Mouse (Mus musculus) lung, postnatal 0 days (tissue): ENCODE data around the gene Ubr4. TPM values are rescaled to one million over a fixed set of nuclear protein-coding genes. Genes with fewer than 3 reads are reported as not detected.
A peak's percentile ranks its signal among the peaks of the same experiment; 100 is the strongest.

Experiments
- ATAC-seq: fragments of 200-750 bp; cut with Nextera tagmentation; 2 replicates; pipeline ENCODE4 v1.8.0; 2017; ENCODE audit warnings: moderate library complexity
- DNase-seq: peaks from one replicate; pipeline ENCODE4 v3.0.0-alpha.2; 2016; ENCODE audit warnings: low spot score
- H3K27ac ChIP-seq: fragments of 300-500 bp; sonication (generic); 2 replicates; pipeline ENCODE4 v1.5.1; 2014; ENCODE audit warnings: antibody characterized with exemption, mild to moderate bottlenecking, low read length, mixed read lengths
- H3K27me3 ChIP-seq: fragments of 300-500 bp; sonication (generic); replicated peaks from 2 replicates; pipeline ENCODE4 v1.6.1; 2014; ENCODE audit warnings: low read length, mixed read lengths; ENCODE audit not compliant: insufficient read depth
- H3K36me3 ChIP-seq: fragments of 300-500 bp; sonication (generic); 2 replicates; pipeline ENCODE4 v1.6.1; 2014; ENCODE audit warnings: low read length, mixed read lengths; ENCODE audit not compliant: insufficient read depth
- H3K4me1 ChIP-seq: fragments of 300-500 bp; sonication (generic); 2 replicates; pipeline ENCODE4 v1.6.1; 2014; ENCODE audit warnings: antibody characterized with exemption, low read depth, low read length, mixed read lengths; ENCODE audit not compliant: insufficient read depth
- H3K4me2 ChIP-seq: fragments of 300-500 bp; sonication (generic); replicated peaks from 2 replicates; pipeline ENCODE4 v1.6.1; 2014; ENCODE audit warnings: low read depth, mild to moderate bottlenecking, low read length, moderate library complexity, mixed read lengths
- H3K4me3 ChIP-seq: fragments of 300-500 bp; sonication (generic); 2 replicates; pipeline ENCODE4 v1.5.1; 2014; ENCODE audit warnings: low read depth, low read length
- H3K9ac ChIP-seq: fragments of 300-500 bp; sonication (generic); replicated peaks from 2 replicates; pipeline ENCODE4 v1.6.1; 2014; ENCODE audit warnings: low read depth, mild to moderate bottlenecking
- H3K9me3 ChIP-seq: fragments of 300-500 bp; sonication (generic); 2 replicates; pipeline ENCODE4 v1.6.1; 2016; ENCODE audit warnings: low read length, mixed read lengths
- CTCF ChIP-seq: IDR thresholded peaks from 2 replicates; pipeline ENCODE4 v1.5.1; 2016; ENCODE audit warnings: antibody characterized with exemption, mild to moderate bottlenecking
- EP300 ChIP-seq: IDR thresholded peaks from 2 replicates; pipeline ENCODE4 v1.6.1; 2016; ENCODE audit warnings: antibody characterized with exemption, mild to moderate bottlenecking, control low read depth
- WGBS: fragments of 180-500 bp; shearing (Covaris S2); extraction: QIAGEN DNeasy Blood & Tissue Kit; methylation state at CpG from one replicate; pipeline ENCODE4 v1.1.7; 2014; 5-methylcytosine and 5-hydroxymethylcytosine counted together
- polyA plus RNA-seq: library from polyadenylated mRNA; unstranded; fragments of >200 nt; fragmentation: Nextera tagmentation; extraction: Ambion mirVana; gene quantifications from 2 replicates; pipeline ENCODE4 v1.2.1, GENCODE M21; 2015

Ubr4 gene
- 49.2 and 50.8 TPM in 2 replicates for polyA plus RNA-seq

GRCm38 (mm10) chr4:139351931-139352711 lies at the start of gene Ubr4, which contains the start of the genes Mrto4 and Emc1:
Ubr4 (plus strand) TSS chr4:139352609.
Mrto4 (minus strand) TSS chr4:139352576.
Emc1 (plus strand) TSS chr4:139352587.
- Histone ChIP-seq H3K27ac (peak within 1 kb of the TSS; percentile 95), H3K4me2 (peak within 1 kb of the TSS; percentile 84), H3K4me3 (peak within 1 kb of the TSS; percentile 70), H3K36me3 (no peaks in the 10 kb centered on the region), H3K9ac (peak within 1 kb of the TSS; percentile 85), H3K27me3 (no peaks in the 10 kb centered on the region), H3K4me1 (peaks cover 13% of the 10 kb centered on the region), H3K9me3 (no peaks in the 10 kb centered on the region)
- 1% methylated on average over 56 of the region's 64 CpGs for WGBS
- TF ChIP-seq EP300 = no peak
- no peak for TF ChIP-seq CTCF
- DNase-seq = peak; percentile 93
- ATAC-seq = peak; percentile 96

GRCm38 (mm10) chr4:139305521-139305920 lies 46.9 kb upstream of the Ubr4 start:
- Histone ChIP-seq H3K4me3 (no peak overlapping the region), H3K9me3 (no peaks in the 10 kb centered on the region), H3K27ac (no peak overlapping the region), H3K9ac (no peak overlapping the region), H3K36me3 (peaks cover 5% of the 10 kb centered on the region; the same call in 1 of the 2 replicates), H3K4me1 (no peaks in the 10 kb centered on the region; the same call in 1 of the 2 replicates), H3K27me3 (no peaks in the 10 kb centered on the region), H3K4me2 (no peak overlapping the region)
- ATAC-seq (no peak), DNase-seq (no peak)
- WGBS = 92% methylated on average over 3 of the region's 3 CpGs
- TF ChIP-seq CTCF (no peak), EP300 (no peak)

GRCm38 (mm10) chr4:139307916-139308315 lies 44.5 kb upstream of the Ubr4 start:
- WGBS = 85% methylated on average over 5 of the region's 5 CpGs
- Histone ChIP-seq H3K9me3 (no peaks in the 10 kb centered on the region), H3K27me3 (no peaks in the 10 kb centered on the region), H3K27ac (no peak overlapping the region), H3K4me3 (no peak overlapping the region), H3K36me3 (no peaks in the 10 kb centered on the region), H3K9ac (no peak overlapping the region), H3K4me1 (peaks cover 7% of the 10 kb centered on the region; the same call in 1 of the 2 replicates), H3K4me2 (no peak overlapping the region)
- DNase-seq (no peak), ATAC-seq (no peak)
- TF ChIP-seq EP300 = no peak
- no peak for TF ChIP-seq CTCF

GRCm38 (mm10) chr4:139309651-139310050 lies 42.8 kb upstream of the Ubr4 start:
- TF ChIP-seq CTCF = no peak; the same call in 1 of the 2 replicates
- TF ChIP-seq EP300 = no peak
- no peak for ATAC-seq
- H3K9me3 ChIP-seq = no peaks in the 10 kb centered on the region
- H3K27ac ChIP-seq = peak overlapping the region; percentile 69; the same call in 1 of the 2 replicates
- WGBS = 25% methylated on average over 6 of the region's 6 CpGs
- peak overlapping the region; percentile 81 for H3K4me3 ChIP-seq
- peak overlapping the region; percentile 75; the same call in 1 of the 2 replicates for H3K9ac ChIP-seq
- H3K27me3 ChIP-seq = no peaks in the 10 kb centered on the region
- H3K36me3 ChIP-seq = no peaks in the 10 kb centered on the region
- H3K4me1 ChIP-seq = peaks cover 7% of the 10 kb centered on the region; the same call in 1 of the 2 replicates
- no peak for DNase-seq
- H3K4me2 ChIP-seq = peak overlapping the region; percentile 94

DNA sequence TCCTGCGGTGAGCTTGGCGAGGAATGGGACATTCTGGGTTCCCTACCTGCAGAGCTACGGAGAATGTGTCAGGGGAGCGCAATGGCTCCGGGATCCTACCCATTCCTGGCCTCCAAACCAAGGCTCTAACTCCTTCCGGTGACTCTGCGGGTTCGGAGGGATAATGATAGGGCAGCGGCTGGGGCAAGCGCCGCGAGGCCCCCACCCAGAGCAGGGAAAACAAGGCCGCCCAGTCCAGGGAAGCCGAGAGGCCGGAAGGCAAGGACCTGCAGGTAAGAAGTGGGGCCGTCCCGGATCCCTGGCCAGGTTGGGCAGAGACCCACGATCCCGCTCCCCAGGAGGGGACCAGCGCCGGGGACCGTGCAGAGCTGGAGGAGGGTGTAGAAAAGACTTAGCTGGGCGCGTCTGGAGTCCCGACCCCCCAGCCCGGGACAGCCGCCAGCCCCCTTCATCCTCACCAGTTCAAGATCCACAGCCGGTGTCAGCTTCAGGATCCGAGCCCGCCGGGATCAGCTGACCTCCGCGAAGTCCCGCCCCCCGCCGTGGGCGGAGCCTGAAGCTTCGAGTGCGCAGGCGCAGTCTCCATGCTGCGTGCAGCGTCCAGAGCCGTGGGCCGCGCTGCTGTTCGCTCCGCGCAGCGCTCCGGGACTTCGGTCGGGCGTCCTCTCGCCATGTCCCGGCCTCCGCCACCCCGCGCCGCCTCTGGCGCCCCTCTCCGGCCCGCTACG lies 42.1 kb upstream of the Ubr4 start, which contains the start of the genes Pqlc2 and Akr7a5:
Pqlc2 (minus strand) TSS at position 538 of the 728 bp plus-strand sequence.
Akr7a5 (plus strand) TSS at position 574 of the 728 bp plus-strand sequence.
- Histone ChIP-seq H3K27ac (peak within 1 kb of the TSS; percentile 69), H3K36me3 (0 out of 2 replicates have a peak, but pooled peaks cover 6% of the 10 kb centered on the region), H3K9me3 (no peaks in the 10 kb centered on the region), H3K27me3 (no peaks in the 10 kb centered on the region), H3K4me3 (peak within 1 kb of the TSS; percentile 81), H3K4me1 (peaks cover 7% of the 10 kb centered on the region; the same call in 1 of the 2 replicates), H3K4me2 (peak within 1 kb of the TSS; percentile 94), H3K9ac (peak within 1 kb of the TSS; percentile 75)
- TF ChIP-seq EP300 (no peak), CTCF (peak; percentile 40)
- DNase-seq = peak; percentile 95
- 2% methylated on average over 53 of the region's 63 CpGs for WGBS
- peak; percentile 93 for ATAC-seq
